Mouse (Mus musculus): ENCODE data around the gene Apoa2.
"Not testable (repeated sequence)": the region's sequence is repeated elsewhere in the genome, so short reads cannot be mapped to it uniquely, and the experiment has no call there.

Apoa2 gene

DNA sequence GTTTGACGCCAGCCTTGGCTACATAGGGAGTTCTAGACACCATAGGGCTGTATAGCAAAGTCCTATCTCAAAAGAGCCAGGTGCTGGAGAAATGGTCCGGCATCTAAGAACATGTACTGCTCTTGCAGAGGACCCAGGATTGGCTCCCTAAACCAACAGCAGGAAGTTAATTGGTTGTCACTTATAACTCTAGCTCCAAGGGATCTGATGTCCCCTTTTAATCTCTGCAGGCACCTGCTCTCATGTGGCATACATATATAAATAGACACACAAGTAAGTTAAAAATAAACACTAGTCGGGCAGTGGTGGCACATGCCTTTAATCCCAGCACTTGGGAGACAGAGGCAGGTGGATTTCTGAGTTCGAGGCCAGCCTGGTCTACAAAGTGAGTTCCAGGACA, 10.9 kb downstream of the Apoa2 start:
- no peak for ATAC-seq (ENCODE audit: low TSS enrichment)

DNA sequence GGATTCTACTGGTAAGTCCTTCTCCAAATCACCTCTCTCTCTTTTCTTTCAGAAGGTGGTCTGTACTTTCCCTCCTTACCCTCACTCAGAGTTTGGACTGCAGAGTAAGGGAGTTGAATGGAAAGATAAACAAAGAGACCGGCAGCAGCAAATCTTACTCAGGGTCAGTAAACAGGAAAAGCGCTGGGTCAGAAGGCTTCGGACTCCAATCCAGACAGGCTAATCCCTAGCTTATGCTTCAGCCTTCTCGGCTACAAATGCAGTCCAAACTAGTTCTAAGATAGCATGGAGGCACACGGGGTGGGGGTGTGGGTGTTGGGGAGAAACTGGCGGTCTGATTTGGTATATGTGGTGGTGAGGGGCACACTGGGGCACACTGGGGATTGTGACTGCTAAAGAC, 12.6 kb downstream of the Apoa2 start:
- ATAC-seq (ENCODE audit: low TSS enrichment), result no peak

DNA sequence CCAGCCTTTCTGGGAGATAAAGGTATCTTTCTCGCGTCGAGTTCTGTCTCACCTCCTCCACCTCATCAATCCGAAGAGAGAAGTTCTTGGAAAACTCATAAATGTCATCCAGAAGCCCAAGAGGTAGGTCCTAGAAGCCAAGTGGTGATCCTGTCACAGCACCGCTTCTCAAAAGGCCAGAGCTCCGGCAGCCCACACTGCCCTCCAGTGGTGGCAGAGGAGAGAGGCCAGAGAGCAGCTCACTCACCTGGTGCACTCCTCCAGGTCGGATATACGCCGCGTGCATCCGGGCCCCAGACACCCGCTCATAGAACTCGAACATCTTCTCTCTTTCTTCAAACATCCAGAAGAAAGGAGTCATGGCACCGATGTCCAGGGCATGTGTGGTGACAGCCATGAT, 13.6 kb downstream of the Apoa2 start:
- peak; percentile 56; the same call in 1 of the 2 replicates for ATAC-seq (ENCODE audit: low TSS enrichment)

DNA sequence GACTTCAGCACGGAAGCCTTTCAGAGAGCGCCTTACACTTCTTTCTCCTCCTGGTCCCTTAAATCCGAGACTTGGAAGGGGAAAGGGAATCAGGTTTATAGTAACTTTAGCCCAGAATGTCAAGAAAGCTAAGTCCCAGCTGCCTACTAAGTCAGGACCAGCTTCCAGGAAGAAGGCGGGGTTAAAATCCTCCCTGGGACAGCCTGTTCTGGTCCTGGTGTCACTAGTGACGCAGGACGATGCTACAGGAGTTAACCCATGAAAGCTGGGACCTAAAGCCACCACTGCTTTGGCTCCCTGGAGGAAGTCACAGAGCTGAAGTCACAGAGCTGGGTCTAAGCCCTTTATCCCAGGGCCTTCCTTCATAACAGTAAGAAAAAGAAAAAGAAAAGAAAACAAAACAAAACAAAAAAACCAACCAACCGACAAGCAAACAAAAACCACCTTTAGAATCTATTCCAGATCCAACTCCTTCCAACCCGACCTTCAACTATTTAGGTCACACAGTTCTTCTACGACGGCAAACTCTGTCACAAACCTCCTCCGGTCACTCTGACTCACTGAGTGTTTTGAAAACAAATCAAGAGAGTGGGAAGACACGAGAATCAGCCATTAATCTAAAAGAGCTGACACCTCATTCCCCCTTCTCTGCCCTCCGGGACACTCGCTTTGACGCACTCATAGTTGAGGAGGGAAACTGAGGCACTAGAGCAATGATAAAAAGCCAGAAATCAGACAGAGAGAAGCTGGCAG, 15.3 kb downstream of the Apoa2 start:
- no peak for ATAC-seq (ENCODE audit: low TSS enrichment)

DNA sequence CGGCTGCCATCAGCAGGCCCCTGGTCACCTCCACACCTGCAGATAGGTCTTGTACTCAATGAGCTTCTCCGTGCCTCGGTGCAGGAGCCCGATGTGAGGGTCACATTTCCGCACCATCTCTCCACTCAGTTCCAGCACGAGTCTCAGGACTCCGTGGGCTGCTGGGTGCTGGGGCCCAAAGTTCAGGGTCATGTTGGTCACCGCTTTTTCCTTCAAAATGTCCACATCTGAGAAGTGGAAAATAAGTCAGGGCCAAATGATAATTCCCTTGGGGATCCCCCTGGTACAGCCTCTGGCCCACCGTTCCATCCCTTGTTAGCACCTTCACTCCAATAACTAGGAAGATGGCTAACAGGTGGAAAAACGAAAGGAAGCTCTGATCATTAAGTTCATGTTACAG, 16.1 kb downstream of the Apoa2 start:
- no peak for ATAC-seq (ENCODE audit: low TSS enrichment)

DNA sequence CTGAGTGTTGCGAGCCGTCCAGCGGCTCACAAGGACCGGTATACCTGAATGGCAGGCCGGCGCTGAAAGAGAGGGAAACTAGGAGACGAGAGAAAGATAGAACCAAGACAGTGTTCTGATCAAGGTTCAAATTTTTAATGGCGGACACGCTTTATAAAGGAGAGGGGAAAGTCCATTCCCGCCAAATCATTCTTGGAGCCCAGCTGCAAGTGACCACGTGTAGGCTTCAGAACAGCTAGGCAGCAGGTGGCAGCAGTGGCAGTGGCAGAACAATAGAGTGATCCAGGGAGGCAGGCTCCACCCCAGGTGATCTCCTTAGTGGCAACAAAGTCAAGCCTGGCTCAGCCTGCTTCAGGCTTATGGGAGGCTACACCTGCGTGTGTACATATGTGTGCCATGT, 17.1 kb downstream of the Apoa2 start:
- ATAC-seq (ENCODE audit: low TSS enrichment), result not testable (repeated sequence)

DNA sequence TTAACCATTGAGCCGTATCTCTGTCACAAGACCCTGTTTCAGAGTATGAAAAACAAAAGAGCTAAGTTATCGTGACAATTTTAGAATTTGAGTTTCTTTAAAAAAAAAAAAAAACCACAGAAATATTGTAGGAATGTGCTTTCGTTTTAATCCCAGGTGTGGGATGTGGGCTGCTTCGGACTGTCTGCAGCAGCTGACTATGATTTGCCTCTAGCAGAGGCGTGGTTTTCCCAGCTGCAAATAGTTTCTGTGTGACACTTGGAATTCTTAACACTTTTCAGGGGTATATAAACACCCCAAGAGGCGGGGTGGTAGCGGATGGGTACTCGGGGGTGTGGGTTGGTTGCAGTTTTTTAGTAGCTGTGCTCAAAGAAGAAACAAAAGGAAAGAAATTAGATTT, 20.5 kb downstream of the Apoa2 start:
- ATAC-seq (ENCODE audit: low TSS enrichment), result no peak

DNA sequence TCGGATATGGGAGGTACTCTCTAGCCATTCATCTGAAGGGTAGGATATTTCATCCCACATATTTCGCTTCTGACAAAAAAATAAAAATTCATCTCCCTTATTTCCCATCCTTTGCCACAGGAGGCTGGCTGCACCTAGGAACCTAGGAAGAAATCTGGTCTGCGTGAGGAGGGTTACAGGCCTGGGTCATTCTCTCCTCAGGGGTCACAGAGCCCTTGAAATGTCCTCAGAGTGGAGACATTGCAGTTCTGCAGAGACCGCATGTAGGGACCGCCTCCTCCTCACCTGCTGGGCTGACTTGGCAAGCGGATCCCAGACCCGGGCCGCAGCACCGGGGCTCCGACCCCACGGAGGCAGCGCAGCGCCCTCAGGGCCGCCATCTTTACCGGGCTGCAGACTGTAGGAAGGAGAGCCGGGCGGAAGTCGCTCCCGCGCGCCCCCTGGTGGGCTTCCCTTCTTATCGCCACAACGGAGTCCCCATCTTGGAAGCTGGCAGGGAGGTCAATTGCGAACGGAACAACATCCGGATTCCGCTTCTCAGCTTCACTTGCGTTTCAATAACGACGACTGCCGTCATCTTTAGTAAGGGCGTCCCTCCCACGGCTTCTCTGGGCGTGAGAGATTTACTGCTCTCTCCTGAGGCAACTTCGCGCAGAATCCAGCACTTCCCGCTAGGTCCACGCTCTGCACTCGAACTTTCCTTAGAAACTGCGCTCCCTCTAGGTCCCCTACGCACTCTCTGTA, 22.0 kb downstream of the Apoa2 start:
- peak; percentile 89 for ATAC-seq (ENCODE audit: low TSS enrichment)

DNA sequence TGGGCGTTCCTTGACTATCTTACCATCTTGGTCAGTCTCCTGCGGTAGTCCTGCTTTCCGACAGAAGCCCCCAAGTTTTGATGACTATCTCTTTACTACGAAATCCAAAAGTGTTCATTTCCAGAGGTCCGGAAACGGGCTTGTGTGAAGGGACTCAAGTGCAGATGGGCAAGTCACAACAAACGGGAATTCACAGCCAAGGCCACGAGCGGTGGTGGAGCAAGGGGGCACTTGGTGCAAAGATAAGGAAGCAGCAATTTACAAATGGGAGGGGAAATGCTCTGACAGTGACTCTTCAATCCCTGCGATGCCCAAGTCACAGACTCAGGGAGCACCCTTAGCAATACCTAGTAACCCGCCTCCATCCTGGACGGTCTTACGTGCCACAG, 22.6 kb downstream of the Apoa2 start:
- no peak for ATAC-seq (ENCODE audit: low TSS enrichment)

DNA sequence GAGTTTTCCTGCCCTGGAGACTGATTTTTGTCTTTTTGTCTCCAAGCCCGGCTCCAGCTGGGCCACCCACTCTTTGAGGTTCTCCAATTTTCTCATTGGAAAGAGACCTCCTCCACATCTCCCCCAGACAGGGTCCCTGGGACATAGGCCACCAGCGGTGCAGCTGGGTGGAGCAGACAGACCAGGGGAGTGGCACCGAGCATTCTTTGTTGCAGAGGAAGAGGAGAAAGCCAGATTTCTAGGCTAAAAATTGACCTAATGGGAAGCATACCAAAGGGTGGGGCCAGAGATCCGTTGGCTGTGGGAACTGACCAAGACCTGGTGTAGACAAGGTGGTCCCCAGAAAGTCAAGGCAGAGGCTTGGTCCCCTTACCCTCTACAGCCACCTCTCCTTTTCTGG, 23.1 kb downstream of the Apoa2 start:
- no peak for ATAC-seq (ENCODE audit: low TSS enrichment)

DNA sequence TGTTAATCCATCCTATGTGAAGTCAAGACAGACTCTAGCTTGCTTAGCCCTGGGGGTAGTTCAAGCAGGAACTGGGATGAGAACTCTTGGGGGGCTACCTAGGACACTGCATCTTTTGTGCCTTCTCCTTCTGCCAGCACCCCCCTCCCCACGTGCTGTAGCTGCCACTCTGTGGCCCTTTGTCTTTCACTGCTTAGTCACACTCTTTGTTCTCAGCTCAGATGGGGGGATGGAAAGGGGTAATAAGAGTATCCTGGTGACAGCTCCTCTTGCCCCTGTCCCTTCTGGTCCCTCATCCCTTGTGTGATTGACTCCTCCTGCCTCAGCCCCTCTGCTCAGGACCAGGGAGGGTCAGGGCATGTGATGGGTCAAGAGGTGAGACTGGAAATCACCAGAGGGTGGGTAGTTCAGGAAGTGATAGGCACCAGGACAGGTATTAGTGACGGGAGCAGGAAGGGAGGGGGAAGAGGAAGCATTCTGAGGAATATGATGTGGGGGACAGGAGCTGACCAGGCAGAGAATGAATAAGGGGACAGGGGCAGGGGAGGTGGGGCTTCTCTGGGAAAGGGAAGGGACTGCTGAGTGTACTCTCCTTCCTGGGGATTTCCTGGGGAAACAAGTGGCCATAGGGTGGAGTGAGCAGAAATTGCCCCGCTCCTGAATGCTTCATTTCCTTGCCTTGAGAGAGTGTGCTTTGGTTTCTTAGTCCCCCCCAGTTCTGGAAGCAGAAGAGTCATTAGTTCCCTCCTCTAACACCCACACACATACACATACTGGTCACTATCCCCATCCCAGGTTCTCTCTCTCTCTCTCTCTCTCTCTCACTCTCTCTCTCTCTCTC, 23.8 kb downstream of the Apoa2 start:
- 0 out of 2 replicates have a peak, but pooled peaks have one; percentile 5 for ATAC-seq (ENCODE audit: low TSS enrichment)

DNA sequence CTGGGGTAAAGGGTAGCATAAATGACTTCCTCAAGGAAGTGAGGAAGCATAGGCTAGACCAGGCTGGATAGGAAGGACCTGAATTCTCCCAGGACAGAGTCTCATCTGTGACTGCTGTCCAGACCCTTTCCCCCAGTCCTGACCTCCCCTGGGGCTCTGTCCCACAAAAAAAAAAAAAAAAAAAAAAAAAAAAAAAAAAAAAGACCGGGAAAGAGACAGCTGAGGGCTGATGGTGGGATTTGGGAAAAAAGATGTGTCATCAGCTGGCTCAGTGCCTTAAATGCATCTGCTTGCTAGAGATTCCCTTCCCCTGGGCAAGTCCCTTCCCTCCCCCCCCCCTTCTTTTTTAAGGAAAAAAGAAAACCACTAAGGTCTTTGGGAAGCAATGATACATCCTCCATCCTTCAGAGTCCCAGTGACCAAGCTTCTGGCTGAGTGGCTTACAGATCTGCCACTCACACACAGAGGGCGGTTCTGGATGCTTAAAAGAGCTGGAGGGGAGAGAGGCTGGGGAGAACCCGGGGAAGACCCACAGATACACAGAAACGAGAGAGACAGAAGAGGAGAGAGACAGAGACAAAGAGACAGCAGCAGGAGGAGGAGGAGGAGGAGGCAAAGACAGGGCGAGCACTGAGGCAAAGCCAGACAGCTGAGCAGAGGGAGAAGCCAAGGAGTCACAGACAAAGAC, 25.2 kb downstream of the Apoa2 start, which contains the start of gene Adamts4:
Gene Adamts4, plus strand, starts transcription at position 509 of the 688 bp plus-strand sequence.
- ATAC-seq (ENCODE audit: low TSS enrichment), result peak; percentile 51

DNA sequence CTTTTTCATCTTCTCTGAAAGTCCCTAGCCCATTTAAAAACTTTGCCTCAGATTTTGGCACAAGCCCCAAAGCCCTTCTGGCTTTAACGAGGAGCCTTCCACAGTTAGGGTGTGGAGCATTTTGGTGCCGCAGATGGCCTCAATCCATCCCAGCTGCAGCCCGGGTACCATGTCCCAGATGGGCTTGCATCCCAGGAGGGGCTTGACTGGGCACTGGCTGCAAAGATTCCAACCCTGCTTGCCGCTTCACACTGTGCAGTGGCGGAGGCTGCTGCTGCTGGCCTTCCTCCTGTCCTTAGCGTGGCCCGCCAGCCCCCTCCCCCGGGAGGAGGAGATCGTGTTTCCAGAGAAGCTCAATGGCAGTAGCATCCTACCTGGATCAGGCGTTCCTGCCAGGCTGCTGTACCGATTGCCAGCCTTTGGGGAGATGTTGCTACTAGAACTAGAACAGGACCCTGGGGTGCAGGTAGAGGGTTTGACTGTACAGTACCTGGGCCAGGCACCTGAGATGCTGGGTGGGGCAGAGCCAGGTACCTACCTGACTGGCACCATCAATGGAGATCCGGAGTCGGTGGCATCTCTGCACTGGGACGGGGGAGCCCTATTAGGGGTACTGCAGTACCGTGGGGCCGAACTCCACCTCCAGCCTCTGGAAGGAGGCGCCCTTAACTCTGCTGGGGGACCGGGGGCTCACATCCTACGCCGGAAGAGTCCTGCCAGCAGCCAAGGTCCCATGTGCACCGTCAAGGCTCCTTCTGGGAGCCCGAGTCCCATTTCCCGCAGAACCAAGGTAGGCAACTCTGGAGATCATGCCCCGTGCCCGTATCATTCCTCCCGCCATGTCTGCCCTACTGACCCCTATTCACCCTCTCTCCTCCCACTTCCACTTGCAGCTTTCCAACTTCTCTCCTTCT, 26.1 kb downstream of the Apoa2 start, which contains the start of gene Ndufs2:
Gene Ndufs2, minus strand, starts transcription at position 709 of the 914 bp plus-strand sequence.
- ATAC-seq (ENCODE audit: low TSS enrichment), result peak; percentile 3; the same call in 1 of the 2 replicates

DNA sequence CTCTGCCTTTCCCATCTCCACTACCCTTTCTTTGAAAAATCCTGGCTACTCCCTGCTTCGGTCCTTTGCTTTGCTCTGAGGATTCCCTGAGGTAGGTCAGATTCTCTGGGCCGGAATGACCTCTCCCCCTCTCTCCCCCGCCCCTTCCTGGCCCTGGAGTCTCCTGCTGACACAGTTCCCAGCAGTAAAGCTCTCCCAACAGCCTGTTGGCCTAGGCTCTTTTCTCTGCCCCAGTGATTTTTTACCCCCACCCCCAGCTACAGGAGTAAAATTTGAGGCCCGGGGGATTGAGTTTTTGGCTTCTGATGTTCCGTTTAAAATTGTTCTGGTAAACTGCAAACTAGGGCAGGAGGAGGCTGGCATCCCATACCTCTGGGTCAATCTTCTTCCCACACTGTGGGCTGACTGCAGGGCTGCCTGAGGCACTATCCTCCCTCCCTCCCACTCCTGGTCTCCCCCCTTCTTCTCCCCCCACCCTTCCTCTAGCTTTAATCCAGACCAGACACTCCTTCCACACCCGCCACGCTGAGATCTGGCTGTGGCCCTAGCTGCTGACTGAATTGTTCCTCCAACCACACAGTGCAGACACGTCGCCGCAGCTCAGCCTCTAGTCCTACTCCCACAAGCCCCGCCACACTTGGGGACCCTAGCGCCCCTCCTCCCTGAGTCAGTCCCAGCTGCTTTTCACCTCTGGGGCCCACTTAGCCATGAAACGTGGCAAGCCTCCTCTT, 26.9 kb downstream of the Apoa2 start:
- no peak for ATAC-seq (ENCODE audit: low TSS enrichment)

DNA sequence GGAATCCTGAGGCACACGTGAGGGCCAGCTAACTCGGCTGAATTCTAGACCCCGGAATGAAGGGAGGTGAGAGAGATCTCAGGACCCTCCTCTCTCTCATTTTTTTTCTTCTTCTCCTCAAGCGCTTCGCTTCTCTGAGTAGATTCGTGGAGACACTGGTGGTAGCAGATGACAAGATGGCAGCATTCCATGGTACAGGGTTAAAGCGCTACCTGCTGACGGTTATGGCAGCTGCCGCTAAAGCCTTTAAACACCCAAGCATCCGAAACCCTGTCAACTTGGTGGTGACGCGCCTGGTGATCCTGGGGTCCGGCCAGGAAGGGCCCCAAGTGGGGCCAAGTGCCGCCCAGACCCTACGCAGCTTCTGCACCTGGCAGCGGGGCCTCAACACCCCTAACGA, 27.6 kb downstream of the Apoa2 start:
- no peak for ATAC-seq (ENCODE audit: low TSS enrichment)

DNA sequence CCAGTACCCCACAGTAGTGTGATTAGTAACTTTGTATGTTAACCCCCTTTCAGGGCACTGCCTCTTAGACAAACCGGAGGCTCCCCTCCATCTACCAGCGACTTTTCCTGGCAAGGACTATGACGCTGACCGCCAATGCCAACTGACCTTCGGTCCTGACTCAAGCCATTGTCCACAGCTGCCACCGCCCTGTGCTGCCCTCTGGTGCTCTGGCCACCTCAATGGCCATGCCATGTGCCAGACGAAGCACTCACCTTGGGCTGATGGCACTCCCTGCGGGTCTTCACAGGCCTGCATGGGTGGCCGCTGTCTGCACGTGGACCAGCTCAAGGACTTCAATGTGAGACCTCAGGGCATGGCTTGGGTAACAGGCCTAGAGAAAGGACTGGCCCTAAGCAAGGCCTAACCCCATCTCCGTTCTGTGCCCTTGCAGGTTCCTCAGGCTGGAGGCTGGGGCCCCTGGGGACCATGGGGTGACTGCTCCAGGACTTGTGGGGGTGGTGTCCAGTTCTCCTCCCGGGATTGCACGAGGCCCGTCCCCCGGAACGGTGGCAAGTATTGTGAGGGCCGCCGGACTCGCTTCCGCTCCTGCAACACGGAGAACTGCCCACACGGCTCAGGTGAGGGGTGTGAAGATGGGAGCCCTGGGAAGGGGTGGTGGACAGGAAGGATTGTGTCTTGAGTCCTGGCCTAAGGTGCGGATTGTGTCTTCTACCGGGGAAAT, 31.4 kb downstream of the Apoa2 start:
- ATAC-seq (ENCODE audit: low TSS enrichment), result no peak

DNA sequence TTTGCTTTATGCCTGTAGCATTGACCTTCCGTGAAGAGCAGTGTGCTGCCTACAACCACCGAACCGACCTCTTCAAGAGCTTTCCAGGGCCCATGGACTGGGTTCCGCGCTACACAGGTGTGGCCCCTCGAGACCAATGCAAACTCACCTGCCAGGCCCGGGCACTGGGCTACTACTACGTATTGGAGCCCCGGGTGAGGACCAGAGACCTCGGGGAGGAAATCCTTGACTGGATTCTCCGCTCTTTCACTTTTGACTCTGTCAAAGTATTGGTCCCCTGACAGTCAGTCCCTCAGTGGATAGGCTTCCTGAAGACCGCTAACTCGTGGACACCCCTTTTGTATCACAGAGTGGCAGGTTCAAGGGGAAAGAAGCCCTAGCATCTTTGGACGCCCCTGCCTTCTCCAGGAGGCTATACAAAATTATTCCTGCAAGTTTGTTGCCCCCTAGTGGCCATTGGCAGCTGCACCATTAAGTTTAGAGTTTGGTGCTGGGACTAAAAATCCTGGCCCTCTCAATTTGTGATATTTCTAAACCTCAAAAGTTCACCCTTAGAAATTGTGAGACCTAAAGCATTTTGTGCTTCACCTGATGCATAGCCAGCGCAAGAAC, 32.2 kb downstream of the Apoa2 start:
- peak; percentile 62 for ATAC-seq (ENCODE audit: low TSS enrichment)

DNA sequence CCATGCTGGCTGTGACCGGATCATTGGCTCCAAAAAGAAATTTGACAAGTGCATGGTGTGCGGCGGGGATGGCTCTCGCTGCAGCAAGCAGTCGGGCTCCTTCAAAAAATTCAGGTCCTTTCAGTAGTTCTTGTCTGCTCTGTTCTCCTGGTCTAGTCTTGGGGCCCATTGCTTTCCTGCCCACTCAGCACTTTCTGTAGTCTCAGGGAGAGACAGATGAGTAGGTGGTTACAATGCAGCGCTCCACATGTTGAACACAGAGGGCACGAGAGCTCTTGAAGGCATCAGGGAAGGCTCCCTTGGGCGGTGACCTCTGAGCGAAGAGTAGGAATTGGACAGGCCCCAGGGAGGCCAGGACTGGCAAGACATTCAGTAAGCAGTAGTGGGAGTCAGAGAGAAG, 32.9 kb downstream of the Apoa2 start:
- no peak for ATAC-seq (ENCODE audit: low TSS enrichment)

DNA sequence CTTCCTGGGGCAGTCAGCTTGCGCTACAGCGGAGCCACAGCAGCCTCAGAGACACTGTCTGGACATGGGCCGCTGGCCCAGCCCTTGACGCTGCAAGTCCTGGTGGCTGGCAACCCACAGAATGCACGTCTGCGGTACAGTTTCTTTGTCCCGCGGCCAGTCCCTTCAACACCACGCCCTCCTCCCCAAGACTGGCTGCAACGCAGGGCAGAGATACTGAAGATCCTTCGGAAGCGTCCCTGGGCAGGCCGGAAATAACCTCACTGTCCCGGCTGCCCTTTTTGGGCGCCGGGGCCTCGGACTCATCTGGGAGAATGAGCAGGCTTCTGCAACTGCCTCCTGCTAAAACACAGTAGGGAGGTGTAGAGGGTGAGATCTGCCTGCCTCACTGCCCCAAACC, 34.1 kb downstream of the Apoa2 start:
- ATAC-seq (ENCODE audit: low TSS enrichment), result no peak
